In genomic region chr10:63026795-63027160, GRCm38 (mm10) we compare ENCODE assay signal across 14 mouse cellular contexts. TPM values are rescaled to one million over a fixed set of nuclear protein-coding genes. Genes with fewer than 3 reads are reported as not detected.
DNase-seq lines count a peak whose midpoint lies in the region; ATAC-seq and TF ChIP-seq lines count a peak whose summit lies in the region.
"Had no signal": no experiment of that assay in that cellular context is flagged by ENCODE, and none has a peak within 500 bp of the region (broad histone marks: within the 10 kb centered on the region; RNA-seq: fewer than 3 reads in every experiment).

No protein-coding gene starts in this region.

- H3K9ac ChIP-seq in forebrain, embryonic 14.5 days (ENCODE audit: low read length): peak overlapping the region; percentile 36; the same call in 1 of the 2 replicates
- H3K9ac ChIP-seq in limb, embryonic 12.5 days (replicated peaks): no peak overlapping the region
- no peak overlapping the region for H3K9ac ChIP-seq in neural tube, embryonic 15.5 days (replicated peaks)
- H3K9ac ChIP-seq: liver, embryonic 15.5 days had no signal

- H3K27me3 ChIP-seq in forebrain, embryonic 14.5 days (replicated peaks; ENCODE audit: control insufficient read depth, insufficient read depth, low read length): no peaks in the 10 kb centered on the region
- no peaks in the 10 kb centered on the region for H3K27me3 ChIP-seq in limb, embryonic 12.5 days
- H3K27me3 ChIP-seq in neural tube, embryonic 15.5 days (replicated peaks): no peaks in the 10 kb centered on the region
- H3K27me3 ChIP-seq: liver, embryonic 15.5 days had no signal

- peaks cover 24% of the 10 kb centered on the region for H3K4me1 ChIP-seq in forebrain, embryonic 14.5 days (ENCODE audit: control insufficient read depth, insufficient read depth, low read length)
- H3K4me1 ChIP-seq in limb, embryonic 12.5 days (replicated peaks): peaks cover 26% of the 10 kb centered on the region
- H3K4me1 ChIP-seq in neural tube, embryonic 15.5 days: peaks cover 35% of the 10 kb centered on the region

- intact Hi-C loops in left cerebral cortex, adult 2 months (cut with DNase I): loop anchor here (10.0 kb wide), 3 partner anchors 88 to 358 kb away; partner anchors contain the start of genes Dnajc12, Herc4 and Sirt1
- intact Hi-C loops in left cerebral cortex, postnatal 25 days (cut with DNase I): loop anchor here (10.0 kb wide), 1 partner anchor 88 kb away; no protein-coding TSS in a partner anchor

- no peak for ATAC-seq in forebrain, embryonic 14.5 days
- no peak for ATAC-seq in limb, embryonic 12.5 days (ENCODE audit: insufficient number of reproducible peaks, insufficient read depth, low FRiP score, low TSS enrichment, low read depth)
- ATAC-seq in neural tube, embryonic 15.5 days (ENCODE audit: low FRiP score): no peak
- ATAC-seq in cerebellum, adult (ENCODE audit: insufficient number of reproducible peaks, low FRiP score, low TSS enrichment): no peak

- H3K27ac ChIP-seq in left cerebral cortex, adult 2 months: peak overlapping the region; percentile 50; the same call in 1 of the 2 replicates
- H3K27ac ChIP-seq in forebrain, embryonic 14.5 days (ENCODE audit: low read depth, low read length): peak overlapping the region; percentile 100
- H3K27ac ChIP-seq in limb, embryonic 12.5 days: 0 out of 2 replicates have a peak overlapping the region, but pooled peaks have one; percentile 7
- peak overlapping the region; percentile 100 for H3K27ac ChIP-seq in neural tube, embryonic 15.5 days (replicated peaks)
- H3K27ac ChIP-seq: liver, embryonic 15.5 days had no signal

- no peak overlapping the region for H3K4me3 ChIP-seq in left cerebral cortex, adult 2 months
- peak overlapping the region; percentile 5; the same call in 1 of the 2 replicates for H3K4me3 ChIP-seq in forebrain, embryonic 14.5 days (ENCODE audit: low read depth, low read length)
- no peak overlapping the region for H3K4me3 ChIP-seq in limb, embryonic 12.5 days (replicated peaks)
- H3K4me3 ChIP-seq in neural tube, embryonic 15.5 days (replicated peaks): no peak overlapping the region
- H3K4me3 ChIP-seq: erythroblast, embryonic 14.5 days; liver, embryonic 15.5 days had no signal

- no peak for DNase-seq in left cerebral cortex, adult 2 months (ENCODE audit: extremely low spot score in 1 of 2, low spot score in 2 of 2)
- no peak for DNase-seq in left cerebral cortex, postnatal 25 days (ENCODE audit: low spot score in 2 of 2)
- DNase-seq in forebrain, embryonic 14.5 days (ENCODE audit: low spot score): peak; percentile 57
- no peak for DNase-seq in adrenal gland, adult 18-20 months (ENCODE audit: low spot score in 2 of 2)
- no peak for DNase-seq in cerebellum, adult 11 months
- DNase-seq: cerebellum, adult 9-11 months; gastrocnemius, postnatal 10 days; kidney, adult 18-20 months had no signal

- no peaks in the 10 kb centered on the region for H3K9me3 ChIP-seq in forebrain, embryonic 14.5 days (replicated peaks; ENCODE audit: control insufficient read depth, low read length)
- H3K9me3 ChIP-seq in limb, embryonic 12.5 days: no peaks in the 10 kb centered on the region
- H3K9me3 ChIP-seq in neural tube, embryonic 15.5 days (replicated peaks): no peaks in the 10 kb centered on the region
- H3K9me3 ChIP-seq: liver, embryonic 15.5 days had no signal

- H3K4me2 ChIP-seq in forebrain, embryonic 14.5 days (ENCODE audit: low read length): peak overlapping the region; percentile 84
- no peak overlapping the region for H3K4me2 ChIP-seq in limb, embryonic 12.5 days
- H3K4me2 ChIP-seq in neural tube, embryonic 15.5 days: peak overlapping the region; percentile 67
- H3K4me2 ChIP-seq: liver, embryonic 15.5 days had no signal

- WGBS in forebrain, embryonic 14.5 days: 15% methylated on average over 6 of the region's 6 CpGs
- 87% methylated on average over 6 of the region's 6 CpGs for WGBS in limb, embryonic 12.5 days
- 35% methylated on average over 6 of the region's 6 CpGs for WGBS in neural tube, embryonic 15.5 days

- no peak for TF ChIP-seq CTCF in left cerebral cortex, adult 2 months (IDR thresholded peaks at IDR 0.05)

- H3K36me3 ChIP-seq in forebrain, embryonic 14.5 days (ENCODE audit: control insufficient read depth, insufficient read depth, low read length): no peaks in the 10 kb centered on the region
- no peaks in the 10 kb centered on the region for H3K36me3 ChIP-seq in limb, embryonic 12.5 days
- H3K36me3 ChIP-seq in neural tube, embryonic 15.5 days: no peaks in the 10 kb centered on the region
- H3K36me3 ChIP-seq: liver, embryonic 15.5 days had no signal

RNA-seq across cellular contexts. Expression of gene Pbld2, which starts 2.7 kb away (rescaled TPM):
- 1 to 10 TPM; 2.7 to 3.3 TPM for total RNA-seq in left cerebral cortex, adult 2 months (2021)
- total RNA-seq in left cerebral cortex, postnatal 25 days (2021): 1 to 10 TPM; 2.1 to 2.4 TPM
- 0.85 and 1.1 TPM in 2 replicates for polyA plus RNA-seq in forebrain, embryonic 14.5 days (2014; fragmentation: Nextera tagmentation; extraction: Ambion mirVana)
- 0.96 and 1.2 TPM in 2 replicates for polyA plus RNA-seq in limb, embryonic 12.5 days (2016; fragmentation: Nextera tagmentation; extraction: Ambion mirVana)
- 0.81 and 1.00 TPM in 2 replicates for polyA plus RNA-seq in neural tube, embryonic 15.5 days (2015; fragmentation: Nextera tagmentation; extraction: Ambion mirVana)
- 1 to 10 TPM; 4.2 to 4.9 TPM for total RNA-seq in adrenal gland, adult 18-20 months (2021)
- total RNA-seq: megakaryocyte, adult 5-6 weeks had no signal
- polyA plus RNA-seq: erythroblast, embryonic 14.5 days had no signal

RNA-seq across cellular contexts. Expression of gene Hnrnph3, which starts 2.8 kb away (rescaled TPM):
- total RNA-seq in left cerebral cortex, adult 2 months (2021): 10 to 100 TPM; 51.7 to 56.9 TPM
- 10 to 100 TPM; 46.3 to 52.0 TPM for total RNA-seq in left cerebral cortex, postnatal 25 days (2021)
- polyA plus RNA-seq in forebrain, embryonic 14.5 days (2014; fragmentation: Nextera tagmentation; extraction: Ambion mirVana): 81.2 and 90.8 TPM in 2 replicates
- 166 and 173 TPM in 2 replicates for polyA plus RNA-seq in limb, embryonic 12.5 days (2016; fragmentation: Nextera tagmentation; extraction: Ambion mirVana)
- 116 and 117 TPM in 2 replicates for polyA plus RNA-seq in neural tube, embryonic 15.5 days (2015; fragmentation: Nextera tagmentation; extraction: Ambion mirVana)
- 10 to 100 TPM; 51.1 to 53.6 TPM for total RNA-seq in adrenal gland, adult 18-20 months (2021)

RNA-seq across cellular contexts. Expression of gene Pbld1, which starts 33.2 kb away (rescaled TPM):
- total RNA-seq in left cerebral cortex, adult 2 months (2021): under 1 TPM; 0.23 to 0.66 TPM
- total RNA-seq in left cerebral cortex, postnatal 25 days (2021): under 1 TPM; 0.46 to 0.78 TPM
- 0.36 and 0.37 TPM in 2 replicates for polyA plus RNA-seq in forebrain, embryonic 14.5 days (2014; fragmentation: Nextera tagmentation; extraction: Ambion mirVana)
- polyA plus RNA-seq in limb, embryonic 12.5 days (2016; fragmentation: Nextera tagmentation; extraction: Ambion mirVana): 1.4 and 1.8 TPM in 2 replicates
- 0.73 and 1.0 TPM in 2 replicates for polyA plus RNA-seq in neural tube, embryonic 15.5 days (2015; fragmentation: Nextera tagmentation; extraction: Ambion mirVana)
- 1 to 10 TPM; 1.5 to 2.9 TPM for total RNA-seq in adrenal gland, adult 18-20 months (2021)
- polyA plus RNA-seq: erythroblast, embryonic 14.5 days had no signal

RNA-seq across cellular contexts. Expression of gene Rufy2, which starts 46.8 kb away (rescaled TPM):
- 10 to 100 TPM; 91.8 to 97.3 TPM for total RNA-seq in left cerebral cortex, adult 2 months (2021)
- 10 to 100 TPM; 79.0 to 84.4 TPM for total RNA-seq in left cerebral cortex, postnatal 25 days (2021)
- 38.6 and 47.9 TPM in 2 replicates for polyA plus RNA-seq in forebrain, embryonic 14.5 days (2014; fragmentation: Nextera tagmentation; extraction: Ambion mirVana)
- 32.1 and 33.0 TPM in 2 replicates for polyA plus RNA-seq in limb, embryonic 12.5 days (2016; fragmentation: Nextera tagmentation; extraction: Ambion mirVana)
- polyA plus RNA-seq in neural tube, embryonic 15.5 days (2015; fragmentation: Nextera tagmentation; extraction: Ambion mirVana): 59.5 and 61.5 TPM in 2 replicates
- 10 to 100 TPM in 1 of 2 experiments, 1 to 10 TPM in 1; 9.5 to 10.0 TPM for total RNA-seq in adrenal gland, adult 18-20 months (2021)
- polyA plus RNA-seq: erythroblast, embryonic 14.5 days had no signal

Comparison
In these comparisons a context has a peak if more than half of its experiments do, and no peak if none do; other contexts are left out.
1. H3K27ac ChIP-seq: peak in every context shown above with its lines; median percentile 100 in forebrain, embryonic 14.5 days; 100 in neural tube, embryonic 15.5 days; 50 in left cerebral cortex, adult 2 months; 7 in limb, embryonic 12.5 days.